Mouse (Mus musculus) urinary bladder, adult 2 months (tissue): Measurements from ENCODE around the gene Gm28827. TPM values are rescaled to one million over a fixed set of nuclear protein-coding genes. Genes with fewer than 3 reads are reported as not detected.
"Not testable (repeated sequence)": the region's sequence is repeated elsewhere in the genome, so short reads cannot be mapped to it uniquely, and the experiment has no call there.

Source experiments
- DNase-seq: peaks from one replicate; pipeline ENCODE4 v3.0.0; 2022; ENCODE audit warnings: low spot score
- polyA plus RNA-seq: library from polyadenylated mRNA; depleted of rRNA; stranded (reverse); fragments of >200 nt; gene quantifications from 2 replicates; pipeline ENCODE4 v1.2.3, GENCODE M21; 2012; rRNA removed

Gm28827 gene
- polyA plus RNA-seq: not detected in 2 replicates

DNA sequence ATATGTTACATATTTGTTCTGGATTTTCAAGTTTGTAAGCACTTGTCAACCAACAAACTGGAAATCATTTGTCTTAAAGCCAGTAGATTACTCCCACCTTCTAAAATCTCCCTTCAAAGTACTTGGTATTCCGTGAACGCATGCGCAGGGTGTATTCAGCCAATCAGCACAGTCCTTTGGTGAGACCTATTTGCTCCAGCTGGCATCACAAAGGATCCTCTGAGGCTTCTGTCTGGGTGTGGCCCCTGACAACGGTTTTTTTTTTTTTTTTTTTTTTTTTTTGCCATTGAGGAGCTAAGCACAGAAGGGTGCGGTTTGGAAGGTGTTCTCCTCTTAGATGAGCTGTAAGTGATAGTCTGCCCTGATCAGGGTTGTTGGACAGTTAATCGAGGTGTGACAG lies at the start of gene Gm28827:
Gene Gm28827, plus strand, starts transcription at position 301 of the 400 bp plus-strand sequence.
- not testable (repeated sequence) for DNase-seq
